Mouse (Mus musculus) lung, postnatal 14 days (tissue): Measurements from ENCODE around the gene Aqp11.

Source experiments
- DNase-seq: peaks from one replicate; pipeline ENCODE4 v3.0.0; 2021

Gene Aqp11

DNA sequence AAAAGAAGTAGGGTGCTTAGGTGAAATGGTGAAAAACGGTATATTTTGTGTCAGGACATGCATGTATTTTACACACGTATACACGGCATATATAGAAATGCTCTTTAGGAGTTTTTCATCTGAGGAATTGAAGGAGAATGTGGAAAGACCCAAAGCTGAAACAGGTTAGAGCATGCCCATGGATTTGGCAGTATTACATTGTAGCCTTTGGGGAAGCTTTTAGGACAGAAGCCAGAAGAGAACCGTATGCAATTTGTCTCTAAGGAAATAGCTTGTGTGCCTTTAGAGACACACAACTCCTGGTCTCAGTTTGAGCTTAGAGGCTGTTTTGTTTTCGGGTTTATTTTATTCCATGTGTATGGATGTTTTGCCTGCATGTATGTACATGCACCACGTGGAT, 37.0 kb downstream of the Aqp11 start:
- no peak for DNase-seq

DNA sequence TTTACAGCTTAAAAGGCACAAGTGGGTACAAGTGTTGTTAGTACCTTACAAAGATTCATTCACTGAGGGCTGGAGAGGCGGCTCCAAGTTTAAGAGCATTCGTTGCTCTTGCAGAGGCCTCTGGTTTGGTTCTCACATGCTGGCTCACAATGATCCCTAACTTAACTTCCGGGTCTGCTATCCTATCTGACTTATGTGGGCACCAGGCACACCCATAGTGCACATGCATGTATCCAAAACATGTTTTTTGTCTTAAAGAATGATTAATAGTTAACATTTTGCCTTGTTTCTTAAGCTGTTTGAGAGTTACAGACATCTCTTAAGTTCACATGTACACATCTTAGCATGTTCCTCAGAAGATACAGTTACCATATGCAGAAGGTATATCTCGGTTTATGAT, 37.9 kb downstream of the Aqp11 start:
- no peak for DNase-seq

DNA sequence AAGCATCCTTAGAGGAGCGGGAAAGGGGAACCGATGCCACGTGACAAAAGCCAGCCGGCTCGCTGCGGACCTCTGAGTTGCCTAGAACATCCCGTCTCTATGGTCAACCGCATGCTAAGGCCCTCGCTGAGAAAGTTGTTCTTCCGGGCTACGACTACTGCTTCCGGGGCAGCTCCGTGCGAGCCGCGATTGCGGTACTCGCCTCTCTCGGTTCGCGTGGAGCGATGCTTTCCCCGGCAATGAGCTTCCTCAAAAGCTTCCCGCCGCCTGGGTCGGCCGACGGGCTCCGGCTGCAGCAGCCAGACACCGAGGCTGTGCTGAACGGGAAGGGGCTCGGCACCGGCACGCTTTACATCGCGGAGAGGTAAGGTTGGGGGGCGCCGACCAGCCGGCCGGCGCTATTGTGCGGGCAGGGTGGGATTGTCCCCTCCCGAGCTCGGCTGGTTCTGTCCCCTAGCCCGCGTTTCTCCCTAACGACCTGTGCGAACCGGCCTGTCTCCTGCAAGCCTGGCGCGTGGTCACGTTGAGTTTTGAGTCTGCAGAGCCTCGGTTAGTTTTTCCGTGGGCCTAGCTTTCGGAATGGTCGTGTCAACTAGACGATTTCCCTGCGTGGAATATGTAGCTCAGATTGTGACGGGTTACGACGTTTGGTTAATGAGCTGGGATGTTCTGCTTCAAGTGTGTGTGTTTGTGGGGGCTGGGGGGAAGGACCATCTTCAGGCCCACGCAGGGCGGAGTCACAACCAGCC, 41.4 kb downstream of the Aqp11 start, which contains the start of gene Clns1a:
Gene Clns1a (plus strand): TSS at position 129 of the 749 bp plus-strand sequence.
- DNase-seq = peak; percentile 95

- no peak for DNase-seq
Observed at GRCm38 (mm10) chr7:97696133-97696505, 42.0 kb downstream of the Aqp11 start.

DNA sequence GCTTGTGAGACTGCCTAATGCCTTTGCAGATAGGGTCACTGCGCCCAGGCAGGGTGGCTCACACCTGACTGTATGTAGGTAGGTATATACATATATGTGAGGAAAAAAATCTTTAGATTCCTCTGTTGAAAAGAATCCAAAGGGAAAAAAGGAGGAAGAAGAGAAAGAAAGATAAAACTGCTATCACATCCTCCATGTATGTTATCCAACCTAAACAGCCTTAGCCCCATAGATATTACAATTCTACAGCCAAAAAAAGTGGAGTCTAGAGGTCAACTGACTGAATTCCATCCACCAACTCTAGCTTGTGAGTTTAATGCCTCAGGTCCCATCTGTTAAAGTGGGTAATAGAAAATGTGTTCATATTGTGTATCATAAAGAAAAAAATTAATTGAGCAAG, 42.6 kb downstream of the Aqp11 start:
- DNase-seq = no peak

GRCm38 (mm10) chr7:97687831-97688230, 50.3 kb downstream of the Aqp11 start:
- DNase-seq = no peak

GRCm38 (mm10) chr7:97679239-97679638, 58.9 kb downstream of the Aqp11 start:
- no peak for DNase-seq
